Mouse (Mus musculus) retina, embryonic 14.5 days (tissue): Measurements from ENCODE around the gene Haus2.

ENCODE experiments used
- DNase-seq: peaks from one replicate; pipeline ENCODE4 v3.0.0-alpha.2; 2015; ENCODE audit warnings: low spot score

Haus2 gene

DNA sequence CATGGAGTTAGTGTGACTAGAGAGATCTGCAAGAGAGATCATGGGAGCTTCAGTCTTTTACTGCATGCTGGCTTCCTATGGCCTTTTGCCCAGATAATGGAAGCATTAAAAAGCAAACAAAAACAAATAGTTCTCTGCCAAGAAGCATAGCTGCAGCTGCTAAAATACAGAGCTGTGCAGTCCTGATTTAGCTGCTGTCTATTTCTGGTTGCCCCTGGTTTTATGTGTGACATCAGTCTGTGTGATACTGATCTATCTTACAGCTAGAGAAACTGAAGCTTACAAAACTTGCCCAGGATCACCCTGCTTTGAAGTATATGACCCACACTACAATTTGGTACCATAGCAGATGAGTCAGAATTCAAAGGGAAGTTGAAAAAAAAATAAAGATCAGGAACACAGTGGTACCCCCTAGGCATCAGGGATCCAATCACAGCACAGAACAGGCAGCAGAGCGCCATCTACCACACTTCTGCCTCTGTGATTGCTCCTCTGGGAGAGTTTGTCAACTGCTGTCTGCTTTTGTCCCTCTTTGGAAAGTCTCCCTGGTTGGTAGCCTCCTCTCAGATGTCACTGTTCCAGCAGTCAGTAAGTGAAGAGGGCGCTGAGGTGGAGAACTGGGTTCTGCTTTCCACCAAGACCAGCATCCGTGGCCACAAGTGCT lies 54.4 kb downstream of the Haus2 start:
- no peak for DNase-seq

DNA sequence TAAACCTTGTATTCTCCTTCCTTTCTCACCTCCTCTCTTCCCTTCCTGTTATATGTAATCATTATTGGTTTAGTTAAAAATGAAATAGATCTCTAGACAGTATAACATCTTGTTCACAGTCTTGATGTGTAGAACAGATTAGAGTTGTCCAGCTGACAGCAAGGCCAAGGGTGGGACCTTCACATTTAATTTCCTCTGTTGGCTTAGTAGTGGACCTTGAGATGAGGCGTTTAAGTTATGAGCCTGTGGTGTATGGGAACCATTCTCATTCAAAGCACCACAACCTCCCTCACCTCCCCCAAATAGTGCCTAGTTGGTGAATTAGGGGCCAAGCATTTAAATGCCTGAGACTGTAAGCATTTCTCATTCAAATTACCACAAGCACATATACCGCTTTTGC lies 58.3 kb downstream of the Haus2 start:
- DNase-seq = no peak

DNA sequence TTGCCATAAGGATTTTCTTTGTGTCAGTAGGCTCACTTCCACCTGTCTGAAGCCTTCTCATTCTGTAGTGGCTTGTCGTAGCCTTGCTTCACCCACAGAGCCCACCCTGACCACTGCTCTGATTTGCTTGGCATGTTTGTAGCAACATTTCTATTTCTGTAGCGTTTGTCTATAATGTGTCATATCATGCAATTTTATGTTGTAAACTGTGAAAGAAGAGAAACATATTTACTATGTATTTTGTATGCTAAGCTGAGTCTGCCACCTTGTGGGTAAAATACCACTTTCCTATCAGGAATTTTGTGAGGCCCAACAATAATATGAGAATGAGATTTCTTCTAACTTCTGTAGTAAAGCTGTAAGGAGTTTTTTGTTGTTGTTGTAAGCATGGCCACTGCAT lies 61.1 kb downstream of the Haus2 start:
- DNase-seq = no peak
